Mouse (Mus musculus) spleen, adult 2 months (tissue): Measurements from ENCODE around the gene Apol7a. TPM values are rescaled to one million over a fixed set of nuclear protein-coding genes. Genes with fewer than 3 reads are reported as not detected.

Experiments used
- DNase-seq, 2 experiments: peaks; one replicate each; pipeline versions ENCODE4 v3.0.0 to v3.0.0-alpha.2; 2012 to 2021; ENCODE audit warnings: low spot score in 2 of 2, low read depth in 1 of 2
- H3K27ac ChIP-seq: fragments of 200-500 bp; 2 replicates; pipeline ENCODE4 v1.5.1; 2012; ENCODE audit warnings: low read length, inconsistent platforms; ENCODE audit not compliant: insufficient read depth
- H3K27me3 ChIP-seq: fragments of 200-500 bp; 2 replicates; pipeline ENCODE4 v1.6.1; 2012; ENCODE audit warnings: mild to moderate bottlenecking, moderate library complexity, low read length, inconsistent platforms; ENCODE audit not compliant: control insufficient read depth, insufficient read depth
- H3K36me3 ChIP-seq: fragments of 200-500 bp; 2 replicates; pipeline ENCODE4 v1.6.1; 2012; ENCODE audit warnings: mild to moderate bottlenecking, low read length, inconsistent platforms; ENCODE audit not compliant: control insufficient read depth, insufficient read depth
- H3K4me1 ChIP-seq: fragments of 200-500 bp; 2 replicates; pipeline ENCODE4 v1.6.1; 2011; ENCODE audit warnings: inconsistent platforms; ENCODE audit not compliant: control insufficient read depth, insufficient read depth, insufficient read length
- H3K4me3 ChIP-seq: fragments of 200-500 bp; 2 replicates; pipeline ENCODE4 v1.5.1; 2011; ENCODE audit warnings: mild to moderate bottlenecking, inconsistent platforms; ENCODE audit not compliant: insufficient read depth, insufficient read length; ENCODE audit errors: extremely low read depth
- CTCF ChIP-seq: fragments of 200-500 bp; IDR thresholded peaks from 2 replicates; pipeline ENCODE4 v1.5.1; 2011; ENCODE audit warnings: mild to moderate bottlenecking, inconsistent platforms; ENCODE audit not compliant: insufficient read depth, insufficient read length, insufficient replicate concordance; ENCODE audit errors: extremely low read depth
- POLR2A ChIP-seq: fragments of 200-500 bp; IDR thresholded peaks from 2 replicates; pipeline ENCODE4 v1.6.1; 2011; ENCODE audit warnings: low read depth, low read length, inconsistent platforms
- WGBS: fragments of 180-500 bp; shearing (Covaris S2); methylation state at CpG from one replicate; pipeline ENCODE4 v1.1.7; 2018; 5-methylcytosine and 5-hydroxymethylcytosine counted together
- polyA plus RNA-seq: library from polyadenylated mRNA; depleted of rRNA; stranded (reverse); fragments of >200 nt; gene quantifications from 2 replicates; pipeline ENCODE4 v1.2.3, GENCODE M21; 2012

The Apol7a gene
- polyA plus RNA-seq, 1 experiment = 0.18 TPM

DNA sequence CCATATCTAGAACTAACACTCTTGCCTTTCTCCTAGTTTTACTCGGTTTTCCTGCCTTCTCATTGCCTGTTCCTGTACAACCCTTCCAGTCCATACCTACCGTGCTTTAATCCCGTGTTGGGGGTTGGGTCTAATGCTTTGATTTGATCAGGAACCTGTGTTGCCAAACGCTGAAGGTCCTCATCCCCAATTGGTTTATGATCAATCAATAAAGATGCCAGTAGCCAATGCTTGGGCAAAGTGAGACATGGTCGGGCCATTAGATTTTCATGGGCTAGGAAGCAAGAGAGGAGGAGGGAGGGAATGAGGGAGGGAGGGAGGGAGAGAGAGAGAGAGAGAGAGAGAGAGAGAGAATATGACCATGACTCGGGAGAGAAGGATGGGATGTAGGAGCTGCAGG lies 17.4 kb downstream of the Apol7a start:
- H3K27me3 ChIP-seq = no peaks in the 10 kb centered on the region
- H3K4me3 ChIP-seq = no peak overlapping the region
- 81% methylated on average over 6 of the region's 6 CpGs for WGBS
- no peaks in the 10 kb centered on the region for H3K36me3 ChIP-seq
- no peaks in the 10 kb centered on the region for H3K4me1 ChIP-seq
- no peak overlapping the region for H3K27ac ChIP-seq
- TF ChIP-seq POLR2A = no peak
- no peak for TF ChIP-seq CTCF
- DNase-seq = no peak

DNA sequence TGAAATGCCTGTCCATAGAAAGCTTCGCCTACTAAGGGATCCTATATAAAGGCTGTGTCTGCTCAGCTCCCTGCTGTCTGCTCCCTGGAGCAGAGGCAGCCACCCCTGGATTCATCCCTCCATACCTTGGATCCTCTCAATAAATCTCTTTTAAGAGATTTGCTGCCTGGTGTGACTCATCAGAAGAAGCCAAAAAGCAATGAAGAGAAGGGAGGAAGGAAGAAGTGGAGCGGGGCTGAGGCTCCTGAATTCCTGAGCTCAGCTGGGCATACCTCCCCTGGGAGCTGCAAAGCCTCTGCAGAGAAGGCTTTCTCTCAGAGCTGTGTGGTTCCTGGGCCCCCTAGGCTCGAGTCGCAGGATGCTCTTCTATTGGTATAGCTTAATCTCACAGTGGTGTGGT lies 19.0 kb downstream of the Apol7a start:
- no peak for TF ChIP-seq POLR2A
- no peak for TF ChIP-seq CTCF
- Histone ChIP-seq H3K27ac (no peak overlapping the region), H3K36me3 (no peaks in the 10 kb centered on the region), H3K4me1 (no peaks in the 10 kb centered on the region), H3K4me3 (no peak overlapping the region), H3K27me3 (no peaks in the 10 kb centered on the region)
- DNase-seq = no peak
- WGBS = 60% methylated on average over 4 of the region's 4 CpGs

DNA sequence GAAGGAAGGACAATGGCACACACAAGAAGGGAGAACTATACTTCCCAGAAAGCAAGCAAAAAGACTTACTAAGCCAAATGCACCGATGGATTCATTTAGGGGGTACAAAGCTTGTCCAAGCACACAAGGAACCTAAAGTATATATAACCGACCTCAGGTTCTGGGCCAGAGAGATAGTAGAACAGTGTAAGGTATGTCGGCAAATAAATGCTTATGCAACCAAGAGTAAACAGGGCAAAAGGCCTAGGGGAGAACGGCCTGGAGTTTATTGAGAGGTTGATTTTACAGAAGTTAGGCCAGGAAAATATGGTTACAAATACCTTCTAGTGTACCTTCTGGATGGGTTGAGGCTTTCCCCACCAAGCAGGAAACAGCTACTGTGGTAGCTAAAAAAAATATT lies 21.5 kb downstream of the Apol7a start:
- no peak overlapping the region for H3K4me3 ChIP-seq
- H3K27me3 ChIP-seq = no peaks in the 10 kb centered on the region
- TF ChIP-seq POLR2A = no peak
- no peak for TF ChIP-seq CTCF
- no peak overlapping the region for H3K27ac ChIP-seq
- 89% methylated on average over 4 of the region's 4 CpGs for WGBS
- H3K36me3 ChIP-seq = no peaks in the 10 kb centered on the region
- H3K4me1 ChIP-seq = no peaks in the 10 kb centered on the region
- no peak for DNase-seq

DNA sequence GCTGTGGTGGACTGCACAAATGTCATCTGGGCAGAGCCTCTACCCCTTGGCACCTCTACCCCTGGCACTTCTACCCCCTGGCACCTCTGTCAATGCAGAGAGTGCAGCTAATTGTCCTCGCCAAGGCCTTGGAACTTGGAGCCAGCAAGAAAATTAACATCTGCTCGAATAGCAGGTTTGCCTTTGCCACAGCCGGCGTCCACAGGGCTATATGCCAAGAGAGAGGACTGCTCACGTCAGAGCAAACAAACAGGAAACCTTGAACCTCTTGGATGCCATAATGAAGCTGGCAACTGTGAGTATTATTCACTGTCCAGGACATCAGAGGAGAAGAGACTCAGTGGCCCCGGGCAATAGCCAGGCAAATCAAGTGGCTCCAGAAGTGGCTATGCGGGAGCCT lies 22.0 kb downstream of the Apol7a start:
- H3K27ac ChIP-seq = no peak overlapping the region
- H3K27me3 ChIP-seq = no peaks in the 10 kb centered on the region
- H3K4me3 ChIP-seq = no peak overlapping the region
- no peaks in the 10 kb centered on the region for H3K36me3 ChIP-seq
- WGBS = 83% methylated on average over 7 of the region's 7 CpGs
- no peak for DNase-seq
- TF ChIP-seq CTCF (no peak), POLR2A (no peak)
- H3K4me1 ChIP-seq = no peaks in the 10 kb centered on the region

DNA sequence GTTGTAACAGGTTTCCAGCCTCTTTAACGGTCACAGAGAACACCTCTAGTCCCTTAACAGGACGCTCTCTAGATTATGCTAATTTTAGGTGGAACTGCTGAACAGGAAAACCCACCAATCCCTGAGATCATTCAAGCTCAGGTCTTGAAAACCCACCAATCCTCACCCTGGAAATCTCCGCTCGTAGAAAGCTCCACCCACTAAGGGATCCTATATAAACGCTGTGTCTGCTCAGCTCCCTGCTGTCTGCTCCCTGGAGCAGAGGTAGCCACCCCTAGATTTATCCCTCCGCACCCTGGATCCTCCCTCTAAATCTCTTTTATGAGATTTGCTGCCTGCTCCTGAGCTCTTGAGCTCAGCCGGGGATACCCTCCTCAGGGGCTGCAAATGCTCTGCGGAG lies 28.3 kb downstream of the Apol7a start:
- Histone ChIP-seq H3K36me3 (no peaks in the 10 kb centered on the region), H3K27me3 (no peaks in the 10 kb centered on the region), H3K27ac (no peak overlapping the region), H3K4me3 (no peak overlapping the region), H3K4me1 (no peaks in the 10 kb centered on the region; the same call in 1 of the 2 replicates)
- WGBS = 91% methylated on average over 8 of the region's 8 CpGs
- TF ChIP-seq CTCF (no peak), POLR2A (no peak)
- no peak for DNase-seq

DNA sequence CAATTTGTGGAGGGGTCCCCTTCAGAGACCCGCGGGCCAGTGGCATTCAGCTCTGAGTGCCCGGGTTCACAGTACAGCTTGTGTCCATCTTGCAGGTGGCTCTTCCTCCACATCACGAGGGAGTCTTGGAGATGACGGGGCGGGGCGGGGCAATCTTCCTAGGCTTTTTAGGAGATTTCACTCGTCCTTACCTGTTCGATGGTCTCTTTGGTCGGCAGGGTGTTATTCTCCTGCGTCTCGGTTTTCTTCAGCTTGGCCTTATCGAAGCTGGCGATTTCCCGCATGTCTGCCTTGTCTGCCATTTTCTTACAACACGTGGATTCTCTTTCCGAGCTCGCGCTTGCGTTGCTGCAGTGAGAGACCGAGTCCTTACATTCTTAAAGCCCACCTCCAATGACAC lies 28.9 kb downstream of the Apol7a start:
- no peak overlapping the region for H3K4me3 ChIP-seq
- H3K4me1 ChIP-seq = no peaks in the 10 kb centered on the region; the same call in 1 of the 2 replicates
- no peaks in the 10 kb centered on the region for H3K36me3 ChIP-seq
- WGBS = 92% methylated on average over 21 of the region's 21 CpGs
- H3K27me3 ChIP-seq = no peaks in the 10 kb centered on the region
- TF ChIP-seq POLR2A = no peak
- no peak for TF ChIP-seq CTCF
- DNase-seq = no peak
- H3K27ac ChIP-seq = no peak overlapping the region

DNA sequence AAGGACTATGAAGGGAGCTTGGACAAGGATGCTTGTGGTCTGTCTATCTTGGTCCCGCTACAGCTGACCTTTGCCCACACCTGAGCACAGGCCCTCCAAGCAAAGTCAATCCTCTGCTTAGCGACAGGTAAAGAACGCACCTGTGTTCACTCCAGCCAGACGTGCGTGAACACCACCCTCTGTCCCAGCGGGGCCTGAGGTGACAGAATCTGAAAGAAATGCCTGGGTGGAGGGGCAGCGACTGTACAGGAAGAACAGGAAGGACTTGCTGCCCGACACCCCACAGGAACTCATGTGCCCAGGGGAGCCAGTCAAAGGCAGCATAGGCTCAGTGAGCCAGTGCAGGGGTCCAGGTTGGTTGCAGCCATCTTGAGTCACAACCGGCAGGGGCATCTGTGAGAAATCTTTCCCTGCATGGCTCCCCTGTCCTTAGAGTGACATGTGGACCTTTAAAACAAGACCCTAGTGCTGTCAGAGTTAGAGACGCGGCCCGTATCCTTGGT lies 30.0 kb downstream of the Apol7a start:
- DNase-seq = no peak
- H3K27me3 ChIP-seq = no peaks in the 10 kb centered on the region
- TF ChIP-seq POLR2A = no peak
- TF ChIP-seq CTCF = no peak
- H3K4me3 ChIP-seq = no peak overlapping the region
- H3K4me1 ChIP-seq = no peaks in the 10 kb centered on the region; the same call in 1 of the 2 replicates
- 64% methylated on average over 12 of the region's 12 CpGs for WGBS
- no peaks in the 10 kb centered on the region for H3K36me3 ChIP-seq
- H3K27ac ChIP-seq = no peak overlapping the region
